Mouse (Mus musculus) small intestine, adult 2 months (tissue): ENCODE results near the gene Npm1. TPM values are rescaled to one million over a fixed set of nuclear protein-coding genes. Genes with fewer than 3 reads are reported as not detected.

Experiments
- H3K27ac ChIP-seq: fragments of 200-500 bp; 2 replicates; pipeline ENCODE4 v1.5.1; 2012; ENCODE audit warnings: low read depth, low read length, control low read depth, inconsistent platforms; ENCODE audit not compliant: insufficient read depth
- H3K27me3 ChIP-seq: fragments of 200-500 bp; 2 replicates; pipeline ENCODE4 v1.6.1; 2012; ENCODE audit warnings: mild to moderate bottlenecking, moderate library complexity, low read length, inconsistent platforms; ENCODE audit not compliant: control insufficient read depth, insufficient read depth
- H3K36me3 ChIP-seq: fragments of 200-500 bp; 2 replicates; pipeline ENCODE4 v1.6.1; 2012; ENCODE audit warnings: mild to moderate bottlenecking, low read length, control low read depth, inconsistent platforms; ENCODE audit not compliant: control insufficient read depth, insufficient read depth
- H3K4me1 ChIP-seq: fragments of 200-500 bp; 2 replicates; pipeline ENCODE4 v1.6.1; 2012; ENCODE audit warnings: low read length, inconsistent platforms, mixed read lengths; ENCODE audit not compliant: control insufficient read depth, insufficient read depth, insufficient read length
- H3K4me3 ChIP-seq: fragments of 200-500 bp; 2 replicates; pipeline ENCODE4 v1.5.1; 2012; ENCODE audit warnings: low read depth, mild to moderate bottlenecking, control low read depth, inconsistent platforms, low read length, moderate library complexity
- CTCF ChIP-seq: fragments of 200-500 bp; IDR thresholded peaks from 2 replicates; pipeline ENCODE4 v1.5.1; 2012; ENCODE audit warnings: low read depth, mild to moderate bottlenecking, control low read depth, inconsistent platforms, low read length, moderate library complexity, mixed read lengths; ENCODE audit not compliant: insufficient replicate concordance, insufficient read length; ENCODE audit errors: extremely low read depth
- POLR2A ChIP-seq: fragments of 200-500 bp; IDR thresholded peaks from 2 replicates; pipeline ENCODE4 v1.6.1; 2012; ENCODE audit warnings: low read depth, mild to moderate bottlenecking, control low read depth, inconsistent platforms, low read length, moderate library complexity
- WGBS: fragments of 180-500 bp; shearing (Covaris S2); methylation state at CpG from one replicate; pipeline ENCODE4 v1.1.7; 2018; 5-methylcytosine and 5-hydroxymethylcytosine counted together
- polyA plus RNA-seq: library from polyadenylated mRNA; depleted of rRNA; stranded (reverse); fragments of >200 nt; gene quantifications from 2 replicates; pipeline ENCODE4 v1.2.3, GENCODE M21; 2012

The Npm1 gene
- polyA plus RNA-seq, 1 experiment = 18.2 TPM

GRCm38 (mm10) chr11:33201626-33202010, 38.6 kb upstream of the Npm1 start:
- 7% methylated on average over 19 of the region's 19 CpGs for WGBS
- no peak for TF ChIP-seq CTCF
- TF ChIP-seq POLR2A = no peak
- no peaks in the 10 kb centered on the region for H3K36me3 ChIP-seq
- peaks cover 7% of the 10 kb centered on the region; the same call in 1 of the 2 replicates for H3K4me1 ChIP-seq
- peaks cover 91% of the 10 kb centered on the region for H3K27me3 ChIP-seq
- no peak overlapping the region for H3K27ac ChIP-seq
- no peak overlapping the region for H3K4me3 ChIP-seq

GRCm38 (mm10) chr11:33200764-33201625, 38.0 kb upstream of the Npm1 start:
- 3% methylated on average over 76 of the region's 76 CpGs for WGBS
- no peak overlapping the region for H3K4me3 ChIP-seq
- peaks cover 93% of the 10 kb centered on the region for H3K27me3 ChIP-seq
- H3K27ac ChIP-seq = no peak overlapping the region
- no peaks in the 10 kb centered on the region for H3K36me3 ChIP-seq
- TF ChIP-seq POLR2A (no peak), CTCF (no peak)
- peaks cover 7% of the 10 kb centered on the region; the same call in 1 of the 2 replicates for H3K4me1 ChIP-seq

DNA sequence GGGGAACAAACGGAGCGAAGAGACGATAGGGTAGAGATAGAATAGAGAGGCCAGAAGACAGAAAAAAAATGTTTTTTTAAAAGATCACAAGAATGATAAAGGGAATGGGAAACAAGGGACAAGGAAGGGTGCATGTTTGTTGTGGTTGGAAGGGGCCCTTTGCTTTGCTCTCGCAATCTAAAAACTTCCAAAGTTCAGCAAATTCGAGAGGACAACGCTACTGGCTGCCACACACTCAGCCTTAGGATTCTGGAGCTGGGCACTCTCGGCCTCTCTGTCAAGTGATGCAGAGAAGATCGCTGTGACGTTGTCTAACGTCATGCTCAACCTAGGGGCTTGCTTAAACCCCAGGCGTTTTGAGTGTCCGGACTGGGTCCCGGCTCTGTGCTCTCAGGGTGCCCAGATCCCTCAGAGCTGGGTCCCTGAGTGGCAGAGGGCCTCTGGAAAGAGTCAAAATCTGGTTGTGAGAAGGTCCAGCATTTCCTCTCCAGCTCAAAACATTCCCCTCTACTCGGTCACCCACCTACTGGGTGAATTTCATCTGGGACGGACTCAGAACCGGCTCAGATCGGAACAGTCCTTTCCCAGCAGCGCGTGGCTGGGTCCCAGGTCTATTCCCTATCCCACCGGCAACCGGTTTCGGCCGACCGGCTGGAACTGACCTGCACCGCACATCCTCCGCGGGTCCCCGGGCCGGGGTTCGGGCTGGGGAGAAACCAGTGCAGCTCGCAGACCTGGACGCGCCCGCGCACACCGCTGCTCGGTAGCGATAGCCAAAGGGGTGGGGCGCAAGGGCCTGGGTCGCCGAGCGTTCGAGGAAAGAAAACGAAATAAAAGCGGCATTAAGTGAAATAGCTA, 37.1 kb upstream of the Npm1 start:
- Histone ChIP-seq H3K36me3 (no peaks in the 10 kb centered on the region), H3K4me3 (no peak overlapping the region), H3K27me3 (peaks cover 93% of the 10 kb centered on the region), H3K4me1 (peaks cover 7% of the 10 kb centered on the region; the same call in 1 of the 2 replicates), H3K27ac (no peak overlapping the region)
- TF ChIP-seq POLR2A = no peak
- TF ChIP-seq CTCF = no peak
- WGBS = 3% methylated on average over 45 of the region's 45 CpGs

GRCm38 (mm10) chr11:33199117-33199514, 36.1 kb upstream of the Npm1 start:
- Histone ChIP-seq H3K27ac (no peak overlapping the region), H3K36me3 (no peaks in the 10 kb centered on the region), H3K27me3 (peaks cover 84% of the 10 kb centered on the region), H3K4me1 (peaks cover 7% of the 10 kb centered on the region; the same call in 1 of the 2 replicates), H3K4me3 (no peak overlapping the region)
- 15% methylated on average over 15 of the region's 15 CpGs for WGBS
- TF ChIP-seq POLR2A = no peak

DNA sequence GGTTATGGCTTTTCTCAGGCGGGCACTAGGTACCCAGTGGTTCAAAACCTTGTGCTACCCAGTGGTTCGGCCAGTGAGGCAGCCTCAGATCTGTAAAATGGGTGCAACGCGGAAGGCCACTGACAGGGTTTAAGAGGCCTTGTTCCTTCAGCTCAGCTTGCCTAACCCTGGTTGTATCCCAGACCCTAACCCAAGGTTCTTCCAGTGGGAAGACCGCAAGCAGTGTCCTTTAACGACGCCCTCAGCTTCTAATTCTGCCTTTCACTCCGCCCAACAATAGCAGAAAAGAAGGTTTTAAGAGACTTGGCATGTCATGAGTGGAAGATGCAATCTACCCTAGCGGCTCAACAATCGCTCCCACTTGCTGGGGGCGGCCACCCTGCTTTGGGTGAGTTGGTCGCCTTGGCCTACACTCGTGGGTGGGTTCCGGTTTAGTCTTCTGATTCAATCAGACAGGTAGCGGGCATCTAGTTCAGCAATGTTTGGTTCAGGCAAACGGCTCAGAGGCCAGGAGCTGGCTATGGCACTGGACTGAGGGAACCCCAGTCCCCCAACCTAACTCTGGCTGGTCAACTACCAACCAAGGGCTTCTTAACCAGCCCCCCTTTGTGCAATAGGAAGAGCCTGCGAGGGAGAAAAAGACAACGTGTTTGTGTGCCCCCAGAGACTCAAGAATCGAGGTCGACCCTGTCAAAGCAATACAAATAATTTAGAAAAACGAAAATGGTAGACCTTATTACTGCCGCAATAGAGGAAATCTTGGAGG, 35.5 kb upstream of the Npm1 start:
- Histone ChIP-seq H3K27ac (no peak overlapping the region), H3K27me3 (peaks cover 81% of the 10 kb centered on the region), H3K4me3 (no peak overlapping the region), H3K36me3 (no peaks in the 10 kb centered on the region), H3K4me1 (peaks cover 7% of the 10 kb centered on the region; the same call in 1 of the 2 replicates)
- WGBS = 45% methylated on average over 22 of the region's 22 CpGs
- TF ChIP-seq CTCF (no peak), POLR2A (no peak)

DNA sequence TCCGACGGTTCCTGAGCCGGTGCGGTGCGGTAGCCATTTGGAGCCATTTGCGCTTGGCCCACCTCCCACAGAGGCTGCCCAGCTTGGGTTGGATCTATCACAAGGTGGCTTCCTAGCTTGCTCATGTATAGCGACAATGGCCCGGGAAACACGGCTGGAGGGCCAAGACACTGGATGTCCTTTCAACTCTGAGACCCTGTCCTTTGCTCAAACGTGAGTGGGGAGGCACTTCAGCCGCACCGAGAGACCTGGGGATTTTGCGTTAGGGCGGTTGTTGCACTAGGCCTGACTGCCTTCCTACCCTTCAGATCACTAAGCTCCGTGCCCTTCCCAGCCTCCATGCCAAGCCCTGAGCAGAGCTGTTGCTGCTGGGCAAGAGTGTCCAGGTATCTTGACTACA, 34.7 kb upstream of the Npm1 start:
- Histone ChIP-seq H3K4me3 (no peak overlapping the region), H3K27ac (no peak overlapping the region)
- WGBS = 47% methylated on average over 15 of the region's 15 CpGs

More for the DNA sequence above, 34.7 kb upstream of the Npm1 start:
- peaks cover 7% of the 10 kb centered on the region; the same call in 1 of the 2 replicates for H3K4me1 ChIP-seq
- no peaks in the 10 kb centered on the region for H3K36me3 ChIP-seq
- H3K27me3 ChIP-seq = peaks cover 76% of the 10 kb centered on the region
- TF ChIP-seq POLR2A (no peak), CTCF (no peak)
